Mouse (Mus musculus) stomach, postnatal 0 days (tissue): ENCODE measurements around the gene Magi2.

Experiments used
- CTCF ChIP-seq: IDR thresholded peaks from 2 replicates; pipeline ENCODE4 v1.5.1; 2016; ENCODE audit warnings: antibody characterized with exemption, low read depth, mild to moderate bottlenecking, moderate library complexity
- EP300 ChIP-seq: optimal IDR thresholded peaks from 2 replicates; pipeline ENCODE3; 2016; ENCODE audit warnings: antibody characterized with exemption

DNA sequence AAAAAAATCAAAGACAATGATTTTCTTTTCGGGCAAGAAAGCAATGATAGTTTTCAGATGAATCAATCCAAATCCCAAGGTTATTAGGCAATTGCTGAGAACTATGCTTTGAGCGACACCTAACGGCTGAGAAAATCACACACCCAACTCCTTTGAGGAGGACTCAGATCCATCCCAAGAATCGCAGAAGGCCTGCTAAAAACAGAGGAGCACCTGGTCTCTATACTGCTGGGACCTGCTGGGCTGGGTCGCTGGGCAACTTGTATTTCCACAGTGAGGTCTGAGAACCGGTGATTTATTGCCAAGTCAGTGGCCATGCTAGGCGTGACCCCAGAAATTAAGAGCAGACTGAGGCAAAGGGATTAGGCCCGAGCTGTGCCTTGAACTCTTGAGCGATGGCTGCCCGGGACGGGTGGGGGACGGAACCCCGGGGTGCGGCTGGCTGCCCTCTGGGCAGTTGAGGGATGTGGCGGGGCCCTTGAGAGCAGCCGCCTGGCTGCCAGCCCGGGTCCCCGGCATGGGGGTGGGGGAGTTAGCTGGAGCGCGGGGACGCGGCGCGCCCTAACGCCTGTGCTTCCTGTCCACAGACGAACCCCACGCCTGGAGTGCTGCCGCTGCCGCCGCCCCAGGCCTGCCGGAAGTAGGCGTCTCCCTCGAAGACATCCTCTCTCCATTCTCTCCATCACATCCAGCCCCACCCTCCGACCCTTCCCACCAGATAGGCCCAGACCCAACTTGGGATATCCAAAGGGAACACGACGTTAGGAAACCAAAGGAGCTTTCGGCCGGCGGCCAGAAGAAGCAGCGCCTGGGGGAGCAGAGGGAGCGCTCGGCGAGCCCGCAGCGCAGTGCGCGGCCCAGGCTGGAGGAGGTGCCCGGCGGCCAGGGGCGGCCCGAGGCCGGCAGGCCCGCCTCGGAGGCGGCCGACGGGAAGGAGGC lies 1474.9 kb downstream of the Magi2 start:
- TF ChIP-seq EP300 (no peak), CTCF (peak; percentile 91)
